Mouse (Mus musculus) MEL (cell line): ENCODE data around the gene 1700029H14Rik. TPM values are rescaled to one million over a fixed set of nuclear protein-coding genes. Genes with fewer than 3 reads are reported as not detected.
A peak's percentile ranks its signal among the peaks of the same experiment; 100 is the strongest.

Experiments
- DNase-seq: peaks from one replicate; pipeline ENCODE4 v3.0.0; 2011; ENCODE audit warnings: low read depth, low spot score
- H3K27ac ChIP-seq: 2 replicates; pipeline ENCODE4 v1.5.1; 2012; ENCODE audit warnings: low read depth, mild to moderate bottlenecking, control low read depth, low read length, moderate library complexity; ENCODE audit not compliant: control insufficient read depth
- H3K27me3 ChIP-seq, 2 experiments: fragments of 150-350 bp in 1 of 2; sonication (generic) in 1 of 2; 2 replicates each; pipeline ENCODE4 v1.6.1; 2012; ENCODE audit warnings: low read length in 2 of 2, mild to moderate bottlenecking in 2 of 2, improper control_type of control experiment in 1 of 2, moderate library complexity in 1 of 2; ENCODE audit not compliant: insufficient read depth in 2 of 2, control insufficient read depth in 1 of 2
- H3K36me3 ChIP-seq, 2 experiments: 2 replicates each; pipeline ENCODE4 v1.6.1; 2012 to 2014; ENCODE audit warnings: low read length in 2 of 2, improper control_type of control experiment in 1 of 2, inconsistent platforms in 1 of 2, mild to moderate bottlenecking in 1 of 2; ENCODE audit not compliant: insufficient read depth in 2 of 2, control insufficient read depth in 1 of 2
- H3K4me1 ChIP-seq, 2 experiments: fragments of 150-350 bp in 1 of 2; sonication (generic) in 1 of 2; 2 replicates each; pipeline ENCODE4 v1.6.1; 2012; ENCODE audit warnings: low read length in 2 of 2, improper control_type of control experiment in 1 of 2, mild to moderate bottlenecking in 1 of 2; ENCODE audit not compliant: insufficient read depth in 2 of 2, control insufficient read depth in 1 of 2
- H3K4me3 ChIP-seq, 2 experiments: fragments of 150-350 bp in 1 of 2; sonication (generic) in 1 of 2; 2 replicates each; pipeline ENCODE4 v1.5.1; 2012; ENCODE audit warnings: low read depth in 2 of 2, low read length in 2 of 2, mild to moderate bottlenecking in 2 of 2, moderate library complexity in 2 of 2, control low read depth in 1 of 2, improper control_type of control experiment in 1 of 2; ENCODE audit not compliant: control insufficient read depth in 1 of 2, insufficient read depth in 1 of 2
- H3K79me2 ChIP-seq: 2 replicates; pipeline ENCODE4 v1.6.1; 2012; ENCODE audit warnings: mild to moderate bottlenecking, low read length, moderate library complexity; ENCODE audit not compliant: control insufficient read depth, poor library complexity, insufficient read depth
- H3K9ac ChIP-seq: 2 replicates; pipeline ENCODE4 v1.6.1; 2012; ENCODE audit warnings: low read depth, mild to moderate bottlenecking, control low read depth, low read length, moderate library complexity; ENCODE audit not compliant: control insufficient read depth, poor library complexity, severe bottlenecking
- H3K9me3 ChIP-seq: fragments of 150-350 bp; sonication (generic); replicated peaks from 2 replicates; pipeline ENCODE4 v1.6.1; 2012; ENCODE audit warnings: mild to moderate bottlenecking, low read length, improper control_type of control experiment, moderate library complexity; ENCODE audit not compliant: insufficient read depth
- CHD2 ChIP-seq: IDR thresholded peaks from 2 replicates; pipeline ENCODE4 v1.6.1; 2011; ENCODE audit warnings: low read length, improper control_type of control experiment
- CTCF ChIP-seq, 3 experiments: IDR thresholded peaks in 2 of 3; conservative IDR thresholded peaks in 1 of 3; 2 replicates each; pipeline ENCODE4 v1.5.1; 2011 to 2012; ENCODE audit warnings: low read length in 3 of 3, low read depth in 2 of 3, mild to moderate bottlenecking in 2 of 3, improper control_type of control experiment in 1 of 3, inconsistent platforms in 1 of 3, mixed read lengths in 1 of 3, moderate library complexity in 1 of 3; ENCODE audit not compliant: control insufficient read depth in 1 of 3, insufficient read depth in 1 of 3, poor library complexity in 1 of 3, severe bottlenecking in 1 of 3
- EP300 ChIP-seq, 2 experiments: IDR thresholded peaks; 2 replicates each; pipeline ENCODE4 v1.6.1; 2011; ENCODE audit warnings: improper control_type of control experiment in 2 of 2, low read length in 2 of 2, low read depth in 1 of 2, mild to moderate bottlenecking in 1 of 2
- ETS1 ChIP-seq: IDR thresholded peaks from 2 replicates; pipeline ENCODE4 v1.6.1; 2012; ENCODE audit warnings: low read depth, mild to moderate bottlenecking, inconsistent platforms, low read length, improper control_type of control experiment, moderate library complexity
- JUND ChIP-seq: IDR thresholded peaks from 2 replicates; pipeline ENCODE4 v1.6.1; 2011; ENCODE audit warnings: low read depth, mild to moderate bottlenecking, improper control_type of control experiment, low read length
- MAFK ChIP-seq: IDR thresholded peaks from 2 replicates; pipeline ENCODE4 v1.6.1; 2011; ENCODE audit warnings: low read depth, mild to moderate bottlenecking, low read length, improper control_type of control experiment, borderline replicate concordance
- MYC ChIP-seq: IDR thresholded peaks from 2 replicates; pipeline ENCODE4 v1.6.1; 2011; ENCODE audit warnings: low read depth, mild to moderate bottlenecking, low read length, improper control_type of control experiment, moderate library complexity
- NELFE ChIP-seq: IDR thresholded peaks from 2 replicates; pipeline ENCODE4 v1.6.1; 2011; ENCODE audit warnings: low read depth, low read length, improper control_type of control experiment
- TBP ChIP-seq: IDR thresholded peaks from 2 replicates; pipeline ENCODE4 v1.8.0; 2011; ENCODE audit warnings: low read depth, low read length, improper control_type of control experiment
- ZKSCAN1 ChIP-seq: IDR thresholded peaks from 2 replicates; pipeline ENCODE4 v1.6.1; 2012; ENCODE audit warnings: low read depth, mild to moderate bottlenecking, inconsistent platforms, low read length, improper control_type of control experiment, moderate library complexity
- polyA plus RNA-seq, 2 experiments: library from polyadenylated mRNA; stranded (reverse) in 1 of 2; unstranded in 1 of 2; fragments of >175 nt in 1 of 2; fragments of >200 nt in 1 of 2; gene quantifications; 2 replicates each; pipeline versions ENCODE4 v1.2.1 to v1.2.4; 2012; ENCODE audit warnings: low replicate concordance in 2 of 2, low read depth in 1 of 2; ENCODE audit not compliant: insufficient read length in 2 of 2, insufficient read depth in 1 of 2, missing spikeins in 1 of 2
- total RNA-seq: library from RNA; depleted of rRNA; stranded (reverse); fragments of 300-350 nt; gene quantifications from 2 replicates; pipeline ENCODE4 v1.2.3, GENCODE M21; 2012

The 1700029H14Rik gene
- total and polyA plus RNA-seq, 3 experiments = 0.06 TPM; not detected in 2

- Histone ChIP-seq H3K4me3 (no peak overlapping the region), H3K9ac (no peak overlapping the region), H3K27me3 (peaks cover 1 to 2% of the 10 kb centered on the region in 2 experiments; a peak in 3 of 4 replicates), H3K4me1 (peaks cover 13 to 15% of the 10 kb centered on the region in 2 experiments), H3K9me3 (no peaks in the 10 kb centered on the region), H3K79me2 (no peaks in the 10 kb centered on the region), H3K36me3 (peaks cover 0 to 14% of the 10 kb centered on the region in 2 experiments; a peak in 2 of 4 replicates), H3K27ac (no peak overlapping the region)
- TF ChIP-seq MAFK = 0 out of 2 replicates have a peak, but pooled peaks have one; percentile 17
- TF ChIP-seq EP300 (IDR thresholded peaks at IDR 0.05; ENCODE audit: low read depth in 1 of 2, low read length in 2 of 2) = no peak
- DNase-seq = no peak
Measured at GRCm38 (mm10) chr8:13520349-13520748, 41.9 kb downstream of the 1700029H14Rik start.

- Histone ChIP-seq H3K9me3 (no peaks in the 10 kb centered on the region), H3K9ac (no peak overlapping the region), H3K27me3 (peaks cover 1 to 2% of the 10 kb centered on the region in 2 experiments; a peak in 3 of 4 replicates), H3K4me3 (no peak overlapping the region), H3K79me2 (no peaks in the 10 kb centered on the region), H3K4me1 (peaks cover 14 to 19% of the 10 kb centered on the region in 2 experiments), H3K36me3 (peaks cover 0 to 14% of the 10 kb centered on the region in 2 experiments; a peak in 2 of 4 replicates), H3K27ac (no peak overlapping the region)
- no peak for TF ChIP-seq ZKSCAN1
- no peak for DNase-seq
Measured at GRCm38 (mm10) chr8:13519503-13519902, 42.8 kb downstream of the 1700029H14Rik start.

- H3K9ac ChIP-seq = no peak overlapping the region
- no peak for DNase-seq
- H3K4me3 ChIP-seq = no peak overlapping the region
- peaks cover 1% of the 10 kb centered on the region in 2 experiments; a peak in 3 of 4 replicates for H3K27me3 ChIP-seq
- TF ChIP-seq ZKSCAN1 (no peak), TBP (no peak), JUND (no peak), ETS1 (no peak), CTCF (IDR thresholded peaks at IDR 0.05 in 2 of 3, conservative IDR thresholded peaks at IDR 0.05 in 1 of 3; ENCODE audit: control insufficient read depth in 1 of 3, insufficient read depth in 1 of 3, low read depth in 2 of 3, low read length in 3 of 3, poor library complexity in 1 of 3, severe bottlenecking in 1 of 3) (no peak), MYC (no peak), NELFE (no peak), CHD2 (no peak)
- H3K4me1 ChIP-seq = peaks cover 19 to 29% of the 10 kb centered on the region in 2 experiments
- peaks cover 0 to 22% of the 10 kb centered on the region in 2 experiments; a peak in 2 of 4 replicates for H3K36me3 ChIP-seq
- no peak overlapping the region for H3K27ac ChIP-seq
- H3K9me3 ChIP-seq = no peaks in the 10 kb centered on the region
- no peaks in the 10 kb centered on the region for H3K79me2 ChIP-seq
Measured at GRCm38 (mm10) chr8:13517284-13517781, 44.9 kb downstream of the 1700029H14Rik start.
